Mouse (Mus musculus): ENCODE data around the gene Kctd13.

DNA sequence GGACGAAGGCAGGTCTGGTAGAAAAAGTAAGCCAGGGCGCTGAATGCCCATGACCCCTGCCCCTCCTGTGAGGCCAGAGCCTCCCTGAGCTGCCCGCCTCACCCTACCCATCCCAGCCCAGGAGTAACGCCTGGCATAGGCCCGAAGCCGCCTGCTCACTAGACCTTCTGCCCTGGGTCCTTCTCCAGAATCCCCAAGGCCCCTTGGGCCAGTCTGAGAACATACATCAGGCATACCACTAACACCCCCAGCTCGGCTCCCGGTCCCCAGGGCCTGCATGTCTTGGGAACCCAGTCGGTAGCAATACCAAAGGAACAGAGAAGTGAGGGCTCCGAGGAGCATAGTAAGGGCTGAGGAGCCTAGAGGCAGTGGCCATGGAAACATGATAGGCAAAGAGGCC, 19.9 kb downstream of the Kctd13 start:
- TF ChIP-seq CTCF (IDR thresholded peaks at IDR 0.05; ENCODE audit: low read depth, low read length) (no peak), POLR2AphosphoS5 (IDR thresholded peaks at IDR 0.05; ENCODE audit: insufficient replicate concordance, low read depth, low read length) (no peak), TAL1 (conservative IDR thresholded peaks at IDR 0.05; ENCODE audit: low read depth, low read length) (no peak), GATA1 (IDR thresholded peaks at IDR 0.05; ENCODE audit: borderline replicate concordance, low read length) (no peak)

All from G1E (cell line).